8 mouse cellular contexts compared by ENCODE assay signal in genomic region chr7:65692883-65693282, GRCm38 (mm10). TPM values are rescaled to one million over a fixed set of nuclear protein-coding genes. Genes with fewer than 3 reads are reported as not detected.
A peak's percentile ranks its signal among the peaks of the same experiment; 100 is the strongest.
DNase-seq lines count a peak whose midpoint lies in the region; ATAC-seq and TF ChIP-seq lines count a peak whose summit lies in the region.

No protein-coding gene starts in this region.

- peak overlapping the region; percentile 86 for H3K4me2 ChIP-seq in intestine, embryonic 14.5 days (ENCODE audit: low read length)
- peak overlapping the region; percentile 89 for H3K4me2 ChIP-seq in liver, embryonic 15.5 days
- peak overlapping the region; percentile 67 for H3K4me2 ChIP-seq in neural tube, embryonic 13.5 days

- H3K4me3 ChIP-seq in heart, adult 2 months, result peak overlapping the region; percentile 99
- H3K4me3 ChIP-seq in brown adipose tissue, adult 24 weeks (ENCODE audit: insufficient read depth, low read depth, low read length), result peak overlapping the region; percentile 99
- H3K4me3 ChIP-seq in intestine, embryonic 14.5 days (ENCODE audit: low read depth, low read length), result peak overlapping the region; percentile 75
- peak overlapping the region; percentile 92 for H3K4me3 ChIP-seq in liver, embryonic 15.5 days (replicated peaks)
- H3K4me3 ChIP-seq in neural tube, embryonic 13.5 days, result peak overlapping the region; percentile 64

- H3K79me2 ChIP-seq in heart, adult 2 months (replicated peaks; ENCODE audit: control insufficient read depth, insufficient read depth, low read length), result no peaks in the 10 kb centered on the region

- TF ChIP-seq POLR2A in heart, adult 2 months (IDR thresholded peaks at IDR 0.05; ENCODE audit: insufficient read depth, low read depth, low read length), result no peak

- H3K4me1 ChIP-seq in heart, adult 2 months (ENCODE audit: control insufficient read depth, insufficient read depth, low read length), result no peaks in the 10 kb centered on the region; the same call in 1 of the 2 replicates
- peaks cover 4% of the 10 kb centered on the region for H3K4me1 ChIP-seq in brown adipose tissue, adult 24 weeks (ENCODE audit: control insufficient read depth, insufficient read depth, insufficient read length, low read length)
- H3K4me1 ChIP-seq in intestine, embryonic 14.5 days (replicated peaks; ENCODE audit: control insufficient read depth, insufficient read depth, low read length), result peaks cover 9% of the 10 kb centered on the region
- H3K4me1 ChIP-seq in liver, embryonic 15.5 days (replicated peaks), result peaks cover 21% of the 10 kb centered on the region
- H3K4me1 ChIP-seq in neural tube, embryonic 13.5 days (replicated peaks), result peaks cover 26% of the 10 kb centered on the region

- no peak for TF ChIP-seq CTCF in heart, adult 2 months (IDR thresholded peaks at IDR 0.05)

- 4% methylated on average over 10 of the region's 10 CpGs for WGBS in heart, adult 2 months
- WGBS in intestine, embryonic 14.5 days, result 2% methylated on average over 10 of the region's 10 CpGs
- 4% methylated on average over 10 of the region's 10 CpGs for WGBS in liver, embryonic 15.5 days (ENCODE audit: insufficient replicate concordance)
- 4% methylated on average over 10 of the region's 10 CpGs for WGBS in neural tube, embryonic 13.5 days

- H3K27ac ChIP-seq in heart, adult 2 months, result peak overlapping the region; percentile 85
- no peak overlapping the region for H3K27ac ChIP-seq in brown adipose tissue, adult 24 weeks (replicated peaks; ENCODE audit: low read depth, low read length)
- H3K27ac ChIP-seq in intestine, embryonic 14.5 days (ENCODE audit: low read depth), result 0 out of 2 replicates have a peak overlapping the region, but pooled peaks have one; percentile 45
- no peak overlapping the region; the same call in 1 of the 2 replicates for H3K27ac ChIP-seq in liver, embryonic 15.5 days (replicated peaks)
- peak overlapping the region; percentile 82 for H3K27ac ChIP-seq in neural tube, embryonic 13.5 days (replicated peaks)

- peak; percentile 59 for ATAC-seq in intestine, embryonic 14.5 days (replicated peaks; ENCODE audit: low FRiP score, low TSS enrichment, low read depth)
- ATAC-seq in liver, embryonic 15.5 days (ENCODE audit: insufficient read depth), result peak; percentile 4; the same call in 1 of the 2 replicates
- peak; percentile 73 for ATAC-seq in neural tube, embryonic 13.5 days (ENCODE audit: low read depth)
- no peak for ATAC-seq in erythroid progenitor cell, adult 5-6 weeks (replicated peaks; ENCODE audit: low FRiP score, poor library complexity, severe bottlenecking)

- peaks cover 4% of the 10 kb centered on the region for H3K36me3 ChIP-seq in heart, adult 2 months (ENCODE audit: control insufficient read depth, insufficient read depth, low read length)
- peaks cover 23% of the 10 kb centered on the region for H3K36me3 ChIP-seq in intestine, embryonic 14.5 days (ENCODE audit: control insufficient read depth, insufficient read depth, low read length)
- H3K36me3 ChIP-seq in liver, embryonic 15.5 days (replicated peaks), result peaks cover 51% of the 10 kb centered on the region
- peaks cover 37% of the 10 kb centered on the region for H3K36me3 ChIP-seq in neural tube, embryonic 13.5 days

- no peak for TF ChIP-seq EP300 in heart, adult 2 months (IDR thresholded peaks at IDR 0.05; ENCODE audit: insufficient read depth, low read depth, low read length)

- DNase-seq in heart, adult 2 months, result no peak
- DNase-seq in heart, adult 8-10 months (ENCODE audit: low spot score), result no peak
- DNase-seq in intestine, embryonic 14.5 days (ENCODE audit: low spot score), result no peak
- DNase-seq in thymus, postnatal 36 days, result no peak

- no peaks in the 10 kb centered on the region for H3K27me3 ChIP-seq in heart, adult 2 months (ENCODE audit: control insufficient read depth, insufficient read depth, low read length)
- no peaks in the 10 kb centered on the region for H3K27me3 ChIP-seq in intestine, embryonic 14.5 days (replicated peaks; ENCODE audit: control insufficient read depth, insufficient read depth, low read length)
- H3K27me3 ChIP-seq in liver, embryonic 15.5 days, result no peaks in the 10 kb centered on the region
- H3K27me3 ChIP-seq in neural tube, embryonic 13.5 days, result no peaks in the 10 kb centered on the region

- intact Hi-C loops in heart, adult 2 months (cut with DNase I), result loop anchor here (5.0 kb wide), 1 partner anchor 51 kb away; the partner anchor contains the start of gene Tarsl2

- H3K9ac ChIP-seq in heart, adult 2 months (ENCODE audit: low read depth, low read length), result peak overlapping the region; percentile 53
- peak overlapping the region; percentile 79 for H3K9ac ChIP-seq in intestine, embryonic 14.5 days (ENCODE audit: low read length)
- H3K9ac ChIP-seq in liver, embryonic 15.5 days, result peak overlapping the region; percentile 89
- H3K9ac ChIP-seq in neural tube, embryonic 13.5 days, result peak overlapping the region; percentile 68

- no peaks in the 10 kb centered on the region for H3K9me3 ChIP-seq in intestine, embryonic 14.5 days (ENCODE audit: control insufficient read depth, low read length)
- no peaks in the 10 kb centered on the region for H3K9me3 ChIP-seq in liver, embryonic 15.5 days (replicated peaks)
- no peaks in the 10 kb centered on the region for H3K9me3 ChIP-seq in neural tube, embryonic 13.5 days

RNA-seq across cellular contexts. Expression of gene Tm2d3, which starts 1.9 kb away (rescaled TPM):
- total RNA-seq in heart, adult 2 months (2021), result 10 to 100 TPM; 21.2 to 24.0 TPM
- polyA plus RNA-seq in heart, adult 2 months (2012; rRNA removed), result 51.2 and 90.8 TPM in 2 replicates
- 10 to 100 TPM; 21.2 to 25.2 (median 21.8) TPM for total RNA-seq in heart, adult 8-10 months (2022)
- 41.7 and 63.3 TPM in 2 replicates for polyA plus RNA-seq in brown adipose tissue, adult 24 weeks (2012; ENCODE audit: insufficient read depth, insufficient read length, missing spikeins)
- 87.3 and 90.8 TPM in 2 replicates for polyA plus RNA-seq in intestine, embryonic 14.5 days (2014; fragmentation: Nextera tagmentation; extraction: Ambion mirVana)
- polyA plus RNA-seq in liver, embryonic 15.5 days (2015; fragmentation: Nextera tagmentation; extraction: Ambion mirVana), result 28.9 and 30.8 TPM in 2 replicates
- 83.9 and 87.3 TPM in 2 replicates for polyA plus RNA-seq in neural tube, embryonic 13.5 days (2015; fragmentation: Nextera tagmentation; extraction: Ambion mirVana)
- 9.2 and 10.8 TPM in 2 replicates for total RNA-seq in erythroid progenitor cell, adult 5-6 weeks (2015; ENCODE audit: low replicate concordance)
- 10.3 and 17.1 TPM in 2 replicates for total RNA-seq in erythroid progenitor cell, adult 5-6 weeks (2017; ENCODE audit: low replicate concordance)

RNA-seq across cellular contexts. Expression of gene Tarsl2, which starts 48.2 kb away (rescaled TPM):
- total RNA-seq in heart, adult 2 months (2021), result 10 to 100 TPM; 29.8 to 33.4 TPM
- polyA plus RNA-seq in heart, adult 2 months (2012; rRNA removed), result 9.8 and 16.3 TPM in 2 replicates
- total RNA-seq in heart, adult 8-10 months (2022), result 10 to 100 TPM; 31.4 to 34.5 (median 32.2) TPM
- polyA plus RNA-seq in brown adipose tissue, adult 24 weeks (2012; ENCODE audit: insufficient read depth, insufficient read length, missing spikeins), result 19.0 and 20.7 TPM in 2 replicates
- polyA plus RNA-seq in intestine, embryonic 14.5 days (2014; fragmentation: Nextera tagmentation; extraction: Ambion mirVana), result 8.5 and 8.9 TPM in 2 replicates
- polyA plus RNA-seq in liver, embryonic 15.5 days (2015; fragmentation: Nextera tagmentation; extraction: Ambion mirVana), result 14.6 and 14.7 TPM in 2 replicates
- polyA plus RNA-seq in neural tube, embryonic 13.5 days (2015; fragmentation: Nextera tagmentation; extraction: Ambion mirVana), result 13.3 and 15.6 TPM in 2 replicates
- 21.4 and 27.8 TPM in 2 replicates for total RNA-seq in erythroid progenitor cell, adult 5-6 weeks (2015; ENCODE audit: low replicate concordance)
- total RNA-seq in erythroid progenitor cell, adult 5-6 weeks (2017; ENCODE audit: low replicate concordance), result 51.6 and 56.6 TPM in 2 replicates

Comparison
In these comparisons a context has a peak if more than half of its experiments do, and no peak if none do; other contexts are left out.
1. H3K27ac ChIP-seq: peak in heart, adult 2 months (single experiment), intestine, embryonic 14.5 days (single experiment) and neural tube, embryonic 13.5 days (single experiment); none in brown adipose tissue, adult 24 weeks (single experiment) and liver, embryonic 15.5 days (single experiment).
2. Peak in every context shown above with its lines, with median percentiles within 50 percentile points of each other: H3K4me3 ChIP-seq, H3K9ac ChIP-seq and H3K4me2 ChIP-seq.